Mouse (Mus musculus) right cerebral cortex, postnatal 10 days (tissue): ENCODE measurements around the gene Btbd1.
"Not testable (repeated sequence)": the region's sequence is repeated elsewhere in the genome, so short reads cannot be mapped to it uniquely, and the experiment has no call there.

Experiments
- DNase-seq, 2 experiments: peaks; one replicate each; pipeline ENCODE4 v3.0.0; 2021; ENCODE audit warnings: low spot score in 2 of 2

Gene Btbd1

GRCm38 (mm10) chr7:81849633-81850032, 20.4 kb upstream of the Btbd1 start:
- no peak for DNase-seq

GRCm38 (mm10) chr7:81849214-81849613, 20.0 kb upstream of the Btbd1 start:
- no peak for DNase-seq

- DNase-seq, result no peak
Observed at GRCm38 (mm10) chr7:81847777-81848176, 18.5 kb upstream of the Btbd1 start.

- DNase-seq, result no peak
Observed at GRCm38 (mm10) chr7:81847010-81847409, 17.8 kb upstream of the Btbd1 start.

- no peak for DNase-seq
Observed at GRCm38 (mm10) chr7:81846008-81846407, 16.8 kb upstream of the Btbd1 start.

GRCm38 (mm10) chr7:81845313-81845712, 16.1 kb upstream of the Btbd1 start:
- DNase-seq, result no peak

- DNase-seq, result no peak
Observed at GRCm38 (mm10) chr7:81844801-81845200, 15.6 kb upstream of the Btbd1 start.

- no peak for DNase-seq
Observed at GRCm38 (mm10) chr7:81843903-81844302, 14.7 kb upstream of the Btbd1 start.

- no peak for DNase-seq
Observed at GRCm38 (mm10) chr7:81842998-81843397, 13.8 kb upstream of the Btbd1 start.

- no peak for DNase-seq
Observed at GRCm38 (mm10) chr7:81842141-81842540, 12.9 kb upstream of the Btbd1 start.

- no peak for DNase-seq
Observed at GRCm38 (mm10) chr7:81841439-81841838, 12.2 kb upstream of the Btbd1 start.

- peak in 1 of 2 experiments; percentile 71 for DNase-seq
Observed at GRCm38 (mm10) chr7:81840661-81841181, 11.5 kb upstream of the Btbd1 start.

- DNase-seq, result no peak
Observed at GRCm38 (mm10) chr7:81839746-81840145, 10.5 kb upstream of the Btbd1 start.

- DNase-seq, result not testable (repeated sequence)
Observed at GRCm38 (mm10) chr7:81837771-81838170, 8.5 kb upstream of the Btbd1 start.

GRCm38 (mm10) chr7:81835430-81835829, 6.2 kb upstream of the Btbd1 start:
- DNase-seq, result no peak

GRCm38 (mm10) chr7:81834847-81835246, 5.6 kb upstream of the Btbd1 start:
- no peak for DNase-seq

- DNase-seq, result peak; percentile 72 to 77
Observed at GRCm38 (mm10) chr7:81828681-81829378, 401 bp downstream of the Btbd1 start.

GRCm38 (mm10) chr7:81827806-81828667, 1.2 kb downstream of the Btbd1 start:
- no peak for DNase-seq

GRCm38 (mm10) chr7:81825381-81825780, 3.9 kb downstream of the Btbd1 start:
- peak in 1 of 2 experiments; percentile 51 for DNase-seq

GRCm38 (mm10) chr7:81824906-81825305, 4.3 kb downstream of the Btbd1 start:
- DNase-seq, result no peak

- no peak for DNase-seq
Observed at GRCm38 (mm10) chr7:81806067-81806466, 23.2 kb downstream of the Btbd1 start.

GRCm38 (mm10) chr7:81789095-81789757, 40.0 kb downstream of the Btbd1 start, which contains the start of gene 3110040N11Rik:
Gene 3110040N11Rik, minus strand, starts transcription at chr7:81789478.
- DNase-seq, result peak; percentile 90
